Mouse (Mus musculus) adrenal gland, postnatal 10 days (tissue): ENCODE results near the gene Scarf2. TPM values are rescaled to one million over a fixed set of nuclear protein-coding genes. Genes with fewer than 3 reads are reported as not detected.
A peak's percentile ranks its signal among the peaks of the same experiment; 100 is the strongest.

ENCODE experiments used
- DNase-seq: peaks from one replicate; pipeline ENCODE4 v3.0.0; 2021; ENCODE audit warnings: mixed read lengths
- total RNA-seq, 2 experiments: library from RNA; stranded (reverse); gene quantifications; 2 replicates each; pipeline ENCODE4 v1.2.3; 2021

The Scarf2 gene
- total RNA-seq, 2 experiments from 2014 or later: 15.0 to 16.7 TPM

DNA sequence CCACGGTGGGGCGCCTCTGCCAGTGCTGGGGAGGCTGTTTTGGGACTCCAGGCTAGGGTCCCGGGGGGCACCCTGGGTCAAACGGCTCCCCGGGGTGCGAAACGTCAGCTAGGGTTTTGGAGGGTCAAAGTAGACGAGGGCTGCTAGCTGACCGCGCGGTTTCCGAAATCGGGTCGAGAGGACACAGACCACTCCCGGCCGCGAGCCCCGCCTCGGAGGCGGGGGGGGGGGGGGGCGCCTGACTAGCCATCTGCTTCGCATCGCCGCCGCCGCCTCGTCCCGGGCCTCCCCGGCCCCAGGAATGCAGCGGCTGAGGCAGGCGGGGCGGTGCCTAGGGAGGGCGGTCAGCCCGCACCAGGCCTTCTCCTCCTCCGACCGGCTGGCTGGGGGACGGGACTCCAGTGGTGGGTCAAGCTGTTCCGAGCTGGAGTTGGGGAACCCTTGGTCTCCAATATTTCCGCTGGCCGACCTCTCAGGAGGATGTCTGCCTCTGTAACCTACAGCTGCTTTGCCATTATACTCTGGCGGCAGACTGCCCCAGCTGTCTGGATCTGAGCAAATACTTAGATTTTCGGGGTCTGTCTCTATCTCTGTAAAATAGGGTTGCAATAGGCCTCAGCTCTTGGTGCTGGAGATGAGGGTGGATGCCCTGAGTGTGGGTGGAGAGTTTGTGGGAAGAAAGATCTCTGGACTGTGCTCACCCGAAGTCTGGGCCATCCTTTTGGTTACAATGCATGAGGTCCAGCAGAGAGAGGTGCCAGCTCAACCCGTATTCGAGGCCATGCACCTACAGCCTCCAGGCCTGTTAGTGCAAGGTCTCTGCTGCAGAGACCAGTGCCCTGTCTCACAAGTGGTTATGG is 1.5 kb downstream of the Scarf2 start:
- DNase-seq: peak; percentile 52

- DNase-seq: no peak
These were observed 2.5 kb downstream of the Scarf2 start for GRCm38 (mm10) chr16:17799584-17799983.

GRCm38 (mm10) chr16:17801777-17802455 is 4.8 kb downstream of the Scarf2 start:
- DNase-seq: no peak

DNA sequence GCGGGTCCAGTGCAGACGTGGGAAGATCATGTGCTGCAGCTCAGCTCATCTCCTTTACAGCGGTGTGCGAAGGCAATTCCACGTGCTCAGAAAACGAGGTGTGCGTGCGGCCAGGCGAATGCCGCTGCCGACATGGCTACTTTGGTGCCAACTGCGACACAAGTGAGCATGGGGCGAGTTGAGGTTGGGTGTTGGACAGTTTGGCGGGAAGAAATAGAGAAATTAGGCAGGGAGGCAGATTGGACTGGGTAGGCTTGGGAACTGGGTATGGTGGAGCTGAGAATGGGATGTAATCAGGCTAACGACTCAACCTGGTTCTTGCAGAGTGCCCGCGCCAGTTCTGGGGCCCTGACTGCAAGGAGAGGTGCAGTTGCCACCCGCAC is 5.4 kb downstream of the Scarf2 start:
- DNase-seq: no peak

DNA sequence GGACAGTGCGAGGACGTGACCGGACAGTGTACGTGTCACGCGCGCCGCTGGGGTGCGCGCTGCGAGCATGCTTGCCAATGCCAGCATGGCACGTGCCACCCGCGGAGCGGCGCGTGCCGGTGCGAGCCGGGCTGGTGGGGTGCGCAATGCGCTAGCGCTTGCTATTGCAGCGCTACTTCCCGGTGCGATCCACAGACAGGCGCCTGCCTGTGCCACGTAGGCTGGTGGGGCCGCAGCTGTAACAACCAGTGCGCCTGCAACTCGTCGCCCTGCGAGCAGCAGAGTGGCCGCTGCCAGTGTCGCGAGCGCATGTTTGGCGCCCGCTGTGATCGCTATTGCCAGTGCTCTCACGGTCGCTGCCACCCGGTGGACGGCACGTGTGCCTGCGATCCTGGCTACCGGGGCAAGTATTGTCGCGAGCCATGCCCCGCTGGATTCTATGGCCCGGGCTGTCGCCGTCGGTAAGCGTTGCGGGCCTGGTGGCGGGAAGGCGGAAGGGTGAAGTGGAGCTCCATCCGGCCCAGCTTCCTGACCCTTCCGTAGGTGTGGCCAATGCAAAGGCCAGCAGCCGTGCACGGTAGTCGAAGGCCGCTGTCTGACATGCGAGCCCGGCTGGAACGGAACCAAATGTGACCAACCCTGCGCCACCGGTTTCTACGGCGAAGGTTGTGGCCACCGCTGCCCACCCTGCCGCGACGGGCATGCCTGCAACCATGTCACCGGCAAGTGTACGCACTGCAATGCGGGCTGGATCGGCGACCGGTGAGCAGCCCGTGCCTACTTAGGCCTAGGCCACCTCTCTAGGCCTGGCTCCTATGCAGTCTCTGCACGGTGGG is 6.0 kb downstream of the Scarf2 start:
- DNase-seq: peak; percentile 50

DNA sequence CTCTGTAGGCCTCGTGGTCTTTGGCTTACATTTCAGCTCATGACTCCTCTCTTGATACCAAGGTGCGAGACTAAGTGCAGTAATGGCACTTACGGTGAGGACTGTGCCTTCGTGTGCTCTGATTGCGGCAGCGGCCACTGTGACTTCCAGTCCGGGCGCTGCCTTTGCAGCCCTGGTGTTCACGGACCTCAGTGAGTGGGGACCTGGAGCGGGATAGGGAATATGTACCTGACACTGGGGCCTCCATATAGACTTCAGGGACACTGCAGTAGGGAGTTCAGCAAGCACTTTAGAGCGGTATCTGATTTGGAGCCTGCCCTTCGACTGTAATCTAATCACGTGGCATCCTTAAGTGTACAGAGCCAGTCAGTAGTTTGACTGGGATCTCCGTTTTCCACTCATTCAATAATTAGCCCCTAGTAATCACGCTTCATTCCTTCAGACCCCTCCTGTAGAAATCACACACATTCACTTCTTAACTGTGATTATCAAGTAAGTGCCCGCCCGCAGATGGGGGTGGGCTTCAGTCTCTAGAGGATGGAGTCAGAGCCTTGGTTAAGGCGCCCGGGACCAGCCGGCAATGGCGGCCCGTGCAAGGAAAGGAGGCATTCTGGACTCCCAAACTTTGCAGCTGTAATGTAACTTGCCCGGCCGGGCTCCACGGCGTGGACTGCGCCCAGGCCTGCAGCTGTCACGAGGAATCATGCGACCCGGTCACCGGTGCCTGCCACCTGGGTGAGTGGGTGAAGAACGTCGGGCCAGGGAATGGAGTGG is 6.8 kb downstream of the Scarf2 start:
- no peak for DNase-seq

GRCm38 (mm10) chr16:17804449-17804912 is 7.4 kb downstream of the Scarf2 start:
- peak; percentile 54 for DNase-seq

DNA sequence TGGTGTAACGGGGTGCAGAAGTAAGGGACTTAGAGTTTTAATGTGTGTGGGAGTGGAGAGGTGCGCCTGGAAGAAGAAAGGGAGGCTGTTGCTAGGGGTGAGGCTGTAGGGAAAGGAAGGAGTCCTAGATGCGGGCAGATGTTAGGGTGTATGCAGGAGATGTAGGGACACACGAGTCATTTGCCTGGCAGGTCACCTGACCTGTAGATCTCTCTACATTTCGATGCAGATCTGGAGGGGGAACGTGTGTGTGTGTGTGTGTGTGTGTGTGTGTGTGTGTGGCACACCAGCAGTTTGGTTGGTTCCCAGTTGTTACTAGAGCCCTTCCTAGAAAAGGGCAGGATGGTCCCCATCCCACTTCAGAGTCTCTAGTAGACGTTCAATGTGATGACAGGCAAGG is 7.9 kb downstream of the Scarf2 start:
- no peak for DNase-seq

DNA sequence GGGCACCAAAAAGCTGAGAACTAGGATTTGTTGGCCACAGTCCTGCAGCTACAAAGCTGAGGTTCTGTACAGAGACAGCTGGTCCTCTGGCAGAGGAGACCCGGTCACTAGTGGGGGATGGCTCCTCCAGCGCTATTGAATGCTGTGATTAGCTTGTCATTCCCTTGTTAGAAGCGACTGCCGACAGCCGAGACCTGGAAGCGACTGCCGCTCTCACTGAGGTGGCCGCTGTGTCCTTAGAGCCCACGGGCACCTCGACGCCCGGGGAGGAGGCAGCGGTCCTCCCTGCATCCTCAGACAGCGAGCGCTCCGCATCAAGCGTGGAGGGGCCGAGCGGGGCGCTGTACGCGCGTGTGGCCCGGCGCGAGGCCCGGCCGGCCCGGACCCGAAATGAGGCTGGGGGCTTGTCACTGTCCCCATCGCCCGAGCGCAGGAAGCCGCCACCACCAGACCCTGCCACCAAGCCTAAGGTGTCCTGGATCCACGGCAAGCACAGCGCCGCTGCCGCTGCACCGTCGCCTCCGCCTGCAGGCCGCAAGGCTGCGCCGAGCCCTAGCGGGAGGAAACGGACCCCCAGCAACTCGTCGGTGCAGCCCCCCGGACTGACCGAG is 9.6 kb downstream of the Scarf2 start:
- no peak for DNase-seq

DNA sequence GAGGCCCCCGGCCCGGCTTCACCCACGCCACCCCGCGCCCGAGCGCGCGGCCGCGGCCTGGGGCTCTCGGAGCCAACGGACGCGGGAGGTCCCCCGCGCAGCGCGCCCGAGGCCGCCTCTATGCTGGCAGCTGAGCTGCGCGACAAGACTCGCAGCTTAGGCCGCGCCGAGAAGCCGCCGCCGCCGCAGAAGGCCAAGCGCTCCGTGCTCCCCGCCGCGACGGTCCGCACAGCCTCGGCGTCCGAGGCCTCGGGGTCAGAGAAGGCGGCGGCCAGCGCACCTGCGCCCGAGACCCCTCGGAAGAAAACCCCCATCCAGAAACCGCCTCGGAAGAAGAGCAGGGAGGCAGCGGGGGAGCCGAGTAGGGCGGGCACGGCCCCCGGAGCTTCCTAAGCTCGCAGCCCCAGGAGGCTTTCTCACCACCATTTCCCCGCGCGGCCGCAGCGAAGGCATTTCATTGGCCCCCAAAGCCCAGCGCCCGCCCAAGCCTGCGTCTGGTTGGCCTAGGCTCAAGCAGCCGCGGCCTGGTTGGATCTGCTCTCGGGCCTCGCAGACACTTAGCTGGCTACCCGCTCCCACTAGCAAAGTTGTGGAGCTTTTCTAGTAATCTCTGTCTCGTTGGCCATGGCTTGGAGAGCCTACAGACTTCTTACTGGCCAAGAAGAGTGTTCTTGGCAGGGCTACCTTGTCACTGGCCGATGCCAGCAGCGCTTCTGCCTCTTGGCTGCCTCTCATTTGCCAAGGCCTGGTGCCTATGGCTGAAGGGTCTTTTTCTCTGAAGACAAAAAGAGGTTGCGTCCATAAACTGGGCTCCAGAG is 10.3 kb downstream of the Scarf2 start:
- peak; percentile 92 for DNase-seq

DNA sequence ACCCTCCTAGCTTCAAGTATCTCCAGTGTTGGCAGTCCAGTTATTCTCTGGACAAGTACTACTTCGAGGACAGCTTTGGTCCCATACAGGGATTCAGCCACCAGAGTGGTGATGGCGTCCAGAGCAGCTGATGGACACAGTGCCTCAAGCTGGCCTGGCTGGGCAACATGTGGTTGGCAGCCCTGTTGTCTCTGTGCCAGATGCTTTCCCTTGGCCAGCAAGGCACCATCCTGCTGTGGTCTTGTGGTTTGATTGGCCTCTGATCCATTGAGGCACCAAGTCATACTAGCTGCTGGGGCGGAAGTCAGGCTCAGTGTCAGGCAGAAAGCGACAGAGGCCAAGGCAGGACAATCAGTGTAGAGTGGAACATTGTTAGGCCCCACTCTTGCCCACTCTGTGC is 12.0 kb downstream of the Scarf2 start:
- DNase-seq: no peak

GRCm38 (mm10) chr16:17809711-17810110 is 12.6 kb downstream of the Scarf2 start:
- no peak for DNase-seq

GRCm38 (mm10) chr16:17812120-17812519 is 15.0 kb downstream of the Scarf2 start:
- DNase-seq: peak; percentile 33

GRCm38 (mm10) chr16:17813173-17813572 is 16.1 kb downstream of the Scarf2 start:
- no peak for DNase-seq

DNA sequence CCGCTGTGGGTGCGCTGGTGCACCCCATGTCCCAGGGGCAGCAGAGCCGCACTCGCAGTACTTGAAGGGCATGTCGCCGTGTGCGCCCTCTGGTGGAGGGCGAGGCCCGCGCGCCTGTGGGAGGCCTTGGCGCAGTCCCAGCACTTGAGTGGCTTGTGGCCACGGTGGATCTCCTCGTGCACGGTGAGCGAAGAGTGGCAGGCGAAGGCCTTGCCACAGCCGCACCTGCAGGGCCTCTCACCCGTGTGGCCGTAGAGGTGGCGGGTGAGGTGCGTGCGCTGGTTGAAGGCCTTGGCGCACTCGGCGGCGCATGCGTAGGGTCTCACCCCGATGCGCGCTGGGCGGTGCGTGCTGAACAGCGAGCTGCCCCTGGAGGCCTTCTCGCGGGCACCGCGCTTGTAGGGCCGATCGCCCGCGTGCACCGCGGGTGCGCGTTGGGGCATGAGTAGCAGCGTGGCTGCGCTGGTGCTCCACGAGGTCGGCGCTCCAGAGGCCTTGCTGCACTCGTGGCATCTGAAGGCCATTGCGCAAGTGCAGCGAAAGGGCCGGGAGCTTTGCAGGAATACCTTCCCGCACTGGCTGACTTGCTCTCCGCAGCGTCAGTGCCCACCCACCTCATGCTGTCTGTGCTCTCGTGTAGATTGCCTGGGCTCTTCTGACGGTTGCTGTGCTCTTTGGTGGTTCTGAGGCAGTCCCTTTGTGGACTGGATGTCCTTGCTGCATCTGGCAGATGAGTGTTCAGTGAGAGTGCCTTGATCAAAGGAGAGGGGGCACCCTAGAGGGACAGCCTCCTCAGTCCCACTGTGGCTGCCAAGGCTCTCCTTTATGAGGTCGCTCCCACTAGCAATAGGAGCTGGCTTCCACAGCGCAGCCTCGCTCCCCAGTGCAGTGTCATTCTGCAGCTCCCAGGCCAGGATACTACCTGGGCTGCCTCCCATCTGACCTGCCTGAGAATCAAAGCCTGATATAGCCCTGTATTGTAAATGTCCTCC is 18.6 kb downstream of the Scarf2 start:
- DNase-seq: peak; percentile 77

- DNase-seq: no peak
These were observed 19.4 kb downstream of the Scarf2 start for GRCm38 (mm10) chr16:17816528-17816927.

GRCm38 (mm10) chr16:17826500-17826899 is 29.4 kb downstream of the Scarf2 start:
- DNase-seq: no peak

- DNase-seq: no peak
These were observed 31.1 kb downstream of the Scarf2 start for GRCm38 (mm10) chr16:17828229-17828628.

DNA sequence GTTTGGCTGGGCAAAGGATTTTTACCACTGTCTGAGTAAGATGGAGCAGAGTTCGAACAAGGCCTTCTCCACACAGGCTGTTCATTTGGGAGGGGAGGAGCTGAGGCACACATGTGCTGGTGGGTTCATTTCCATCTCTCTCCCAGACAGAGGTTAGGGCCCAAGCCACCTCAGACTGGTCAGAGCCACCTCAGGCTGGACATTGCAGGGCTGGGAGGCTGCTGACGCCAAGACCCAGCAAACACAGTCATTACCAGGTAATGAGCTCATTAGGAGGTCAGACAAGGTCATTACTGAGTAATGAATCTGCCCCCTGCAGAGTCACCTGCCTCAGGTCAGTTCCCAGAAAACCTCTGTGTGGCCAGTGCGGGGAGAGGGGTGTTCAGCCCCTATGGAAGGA is 31.8 kb downstream of the Scarf2 start:
- no peak for DNase-seq
